Mouse (Mus musculus) urinary bladder, postnatal 10 days (tissue): Measurements from ENCODE around the gene Gucd1.
A peak's percentile ranks its signal among the peaks of the same experiment; 100 is the strongest.
"Not testable (repeated sequence)": the region's sequence is repeated elsewhere in the genome, so short reads cannot be mapped to it uniquely, and the experiment has no call there.

ENCODE experiments used
- DNase-seq: peaks from one replicate; pipeline ENCODE4 v3.0.0; 2022; ENCODE audit warnings: low spot score

The Gucd1 gene

GRCm38 (mm10) chr10:75535423-75535822 lies 17.7 kb upstream of the Gucd1 start:
- no peak for DNase-seq

- DNase-seq = no peak
Observed at GRCm38 (mm10) chr10:75534934-75535333, 17.2 kb upstream of the Gucd1 start.

GRCm38 (mm10) chr10:75534216-75534615 lies 16.4 kb upstream of the Gucd1 start:
- DNase-seq = no peak

- no peak for DNase-seq
Observed at GRCm38 (mm10) chr10:75531532-75532090, 13.8 kb upstream of the Gucd1 start.

- DNase-seq = no peak
Observed at GRCm38 (mm10) chr10:75530322-75530721, 12.6 kb upstream of the Gucd1 start.

GRCm38 (mm10) chr10:75525450-75525849 lies 7.7 kb upstream of the Gucd1 start:
- DNase-seq = not testable (repeated sequence)

GRCm38 (mm10) chr10:75521643-75522042 lies 3.9 kb upstream of the Gucd1 start:
- DNase-seq = no peak

- DNase-seq = no peak
Observed at GRCm38 (mm10) chr10:75520581-75520980, 2.8 kb upstream of the Gucd1 start.

GRCm38 (mm10) chr10:75517073-75517757 lies 557 bp downstream of the Gucd1 start, which contains the start of gene Snrpd3:
Gene Snrpd3, plus strand, starts transcription at chr10:75517551.
- DNase-seq = peak; percentile 69

- DNase-seq = no peak
Observed at GRCm38 (mm10) chr10:75516724-75517072, 1.1 kb downstream of the Gucd1 start.

GRCm38 (mm10) chr10:75516038-75516723 lies 1.6 kb downstream of the Gucd1 start:
- DNase-seq = no peak

- DNase-seq = no peak
Observed at GRCm38 (mm10) chr10:75515216-75516037, 2.3 kb downstream of the Gucd1 start.

- no peak for DNase-seq
Observed at GRCm38 (mm10) chr10:75514361-75514760, 3.4 kb downstream of the Gucd1 start.

GRCm38 (mm10) chr10:75513306-75514067 lies 4.3 kb downstream of the Gucd1 start:
- no peak for DNase-seq

GRCm38 (mm10) chr10:75512796-75513195 lies 5.0 kb downstream of the Gucd1 start:
- no peak for DNase-seq

- no peak for DNase-seq
Observed at GRCm38 (mm10) chr10:75511897-75512296, 5.9 kb downstream of the Gucd1 start.

- no peak for DNase-seq
Observed at GRCm38 (mm10) chr10:75511060-75511459, 6.7 kb downstream of the Gucd1 start.

- no peak for DNase-seq
Observed at GRCm38 (mm10) chr10:75510446-75510845, 7.3 kb downstream of the Gucd1 start.

GRCm38 (mm10) chr10:75505928-75506327 lies 11.8 kb downstream of the Gucd1 start:
- DNase-seq = not testable (repeated sequence)

GRCm38 (mm10) chr10:75505130-75505495 lies 12.7 kb downstream of the Gucd1 start:
- no peak for DNase-seq

- DNase-seq = no peak
Observed at GRCm38 (mm10) chr10:75504234-75505129, 13.3 kb downstream of the Gucd1 start.
